Mouse (Mus musculus) ES-E14 (cell line): ENCODE results near the gene Tmub1.

Experiments used
- CHD2 ChIP-seq: IDR thresholded peaks from 2 replicates; pipeline ENCODE4 v1.6.1; 2014; ENCODE audit warnings: mild to moderate bottlenecking, low read depth, low read length, inconsistent platforms
- HCFC1 ChIP-seq: IDR thresholded peaks from 2 replicates; pipeline ENCODE4 v1.6.1; 2012; ENCODE audit warnings: low read length, inconsistent platforms, borderline replicate concordance; ENCODE audit not compliant: insufficient read depth
- ZNF384 ChIP-seq: IDR thresholded peaks from 2 replicates; pipeline ENCODE4 v1.6.1; 2012; ENCODE audit warnings: low read depth, low read length, inconsistent platforms

DNA sequence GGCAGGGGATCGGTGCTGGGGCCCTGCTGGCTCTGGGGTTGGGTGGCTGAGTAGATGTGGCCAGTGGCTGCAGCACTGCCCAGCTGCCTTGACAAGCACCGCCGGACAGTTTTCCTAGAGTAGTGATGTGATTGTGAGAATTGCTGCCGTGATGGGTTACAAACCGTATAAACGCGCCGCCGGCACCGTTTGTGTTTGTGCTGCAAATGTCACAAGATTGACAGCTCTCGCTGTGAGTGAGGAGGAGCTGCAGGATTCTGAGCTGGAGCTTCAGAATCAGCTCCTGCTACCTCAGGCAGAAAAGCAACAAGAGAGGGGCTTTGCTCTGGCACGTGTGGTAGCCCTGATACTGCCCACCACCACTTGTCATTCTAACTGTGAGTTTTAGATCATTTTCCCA, 19.1 kb upstream of the Tmub1 start:
- TF ChIP-seq HCFC1 (no peak), ZNF384 (no peak), CHD2 (no peak)
